25 mouse cellular contexts compared by ENCODE assay signal in the genomic region with DNA sequence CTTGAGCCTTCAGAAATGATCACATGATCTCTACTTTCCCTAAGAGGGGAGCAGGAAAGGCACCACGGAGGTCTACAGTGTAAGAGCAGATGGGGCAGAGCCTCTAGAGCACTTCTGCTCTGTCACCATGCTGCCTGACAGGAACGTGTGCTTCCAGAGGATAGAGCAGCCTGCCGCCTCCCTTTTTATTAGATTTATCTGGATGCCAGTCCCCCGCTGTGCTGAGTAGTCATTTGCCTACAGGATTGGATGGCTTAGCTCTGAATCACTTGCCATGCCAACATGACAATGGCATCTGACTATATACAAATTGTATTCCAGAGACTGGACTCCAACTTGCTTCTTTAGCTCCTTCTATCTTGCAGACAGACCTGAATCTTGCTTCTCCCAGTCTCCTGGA.
"Had no signal": no experiment of that assay in that cellular context is flagged by ENCODE, and none has a peak within 500 bp of the region (broad histone marks: within the 10 kb centered on the region; RNA-seq: fewer than 3 reads in every experiment).

No protein-coding gene starts in this region.

- DNase-seq: gastrocnemius, postnatal 14 days; gastrocnemius, postnatal 36 days; heart, adult 2 months; heart, postnatal 14 days; heart, postnatal 36 days; kidney, adult 11 months; kidney, adult 2 months; kidney, adult 9 months; kidney, postnatal 14 days; kidney, postnatal 36 days; liver; liver, embryonic 13.5 days had no signal

- H3K9me3 ChIP-seq: heart, embryonic 13.5 days; heart, embryonic 15.5 days; hindbrain, embryonic 13.5 days; hindbrain, embryonic 15.5 days; kidney, embryonic 15.5 days; limb, embryonic 10.5 days; limb, embryonic 12.5 days; liver, embryonic 13.5 days; liver, embryonic 15.5 days had no signal

- H3K27ac ChIP-seq: heart, adult 2 months; heart, embryonic 13.5 days; heart, embryonic 15.5 days; hindbrain, embryonic 13.5 days; hindbrain, embryonic 15.5 days; kidney, embryonic 15.5 days; kidney, postnatal 0 days; left cerebral cortex, adult 2 months; limb, embryonic 10.5 days; limb, embryonic 12.5 days; liver, embryonic 13.5 days; liver, embryonic 15.5 days had no signal

- H3K9ac ChIP-seq: heart, embryonic 13.5 days; heart, embryonic 15.5 days; hindbrain, embryonic 13.5 days; hindbrain, embryonic 15.5 days; kidney, embryonic 15.5 days; limb, embryonic 12.5 days; liver, embryonic 13.5 days; liver, embryonic 15.5 days had no signal

- H3K4me2 ChIP-seq: heart, embryonic 11.5 days; heart, embryonic 13.5 days; heart, embryonic 15.5 days; hindbrain, embryonic 13.5 days; hindbrain, embryonic 15.5 days; kidney, embryonic 15.5 days; limb, embryonic 12.5 days; liver, embryonic 11.5 days; liver, embryonic 13.5 days; liver, embryonic 15.5 days had no signal

- H3K4me1 ChIP-seq: heart, embryonic 13.5 days; heart, embryonic 15.5 days; hindbrain, embryonic 13.5 days; kidney, embryonic 15.5 days; limb, embryonic 10.5 days; limb, embryonic 12.5 days; liver, embryonic 13.5 days; liver, embryonic 15.5 days had no signal

- H3K36me3 ChIP-seq: heart, embryonic 13.5 days; heart, embryonic 15.5 days; hindbrain, embryonic 13.5 days; hindbrain, embryonic 15.5 days; kidney, embryonic 15.5 days; limb, embryonic 10.5 days; limb, embryonic 12.5 days; liver, embryonic 13.5 days; liver, embryonic 15.5 days had no signal

- H3K4me3 ChIP-seq: heart, adult 2 months; heart, embryonic 13.5 days; heart, embryonic 15.5 days; hindbrain, embryonic 13.5 days; hindbrain, embryonic 15.5 days; kidney, embryonic 15.5 days; left cerebral cortex, adult 2 months; limb, embryonic 10.5 days; limb, embryonic 12.5 days; liver, embryonic 13.5 days; liver, embryonic 15.5 days had no signal

- H3K27me3 ChIP-seq: heart, embryonic 13.5 days; heart, embryonic 15.5 days; hindbrain, embryonic 13.5 days; hindbrain, embryonic 15.5 days; kidney, embryonic 15.5 days; limb, embryonic 12.5 days; liver, embryonic 13.5 days; liver, embryonic 15.5 days had no signal

- ATAC-seq: intestine, embryonic 16.5 days had no signal
